Mouse (Mus musculus) stomach, postnatal 0 days (tissue): ENCODE measurements at regions not wholly inside any gene's neighbourhood (a gene's known extent, or its start where the extent isn't known, plus 50 kb on each side); places are given as distances from the start of the nearest gene placed in this dataset.

Experiments used
- ATAC-seq: fragments of 200-750 bp; cut with Nextera tagmentation; 2 replicates; pipeline ENCODE4 v1.8.0; 2017; ENCODE audit not compliant: low FRiP score, low TSS enrichment
- DNase-seq: peaks from one replicate; pipeline ENCODE4 v3.0.0-alpha.2; 2016; ENCODE audit warnings: low spot score
- H3K27ac ChIP-seq: fragments of 300-500 bp; sonication (generic); replicated peaks from 2 replicates; pipeline ENCODE4 v1.5.1; 2014; ENCODE audit warnings: mild to moderate bottlenecking, control low read depth
- H3K27me3 ChIP-seq: fragments of 300-500 bp; sonication (generic); 2 replicates; pipeline ENCODE4 v1.6.1; 2014; ENCODE audit warnings: low read length; ENCODE audit not compliant: control insufficient read depth, insufficient read depth
- H3K36me3 ChIP-seq: fragments of 300-500 bp; sonication (generic); 2 replicates; pipeline ENCODE4 v1.6.1; 2014; ENCODE audit warnings: low read length, mixed read lengths; ENCODE audit not compliant: control insufficient read depth, insufficient read depth
- H3K4me1 ChIP-seq: fragments of 300-500 bp; sonication (generic); replicated peaks from 2 replicates; pipeline ENCODE4 v1.6.1; 2014; ENCODE audit warnings: antibody characterized with exemption; ENCODE audit not compliant: control insufficient read depth, insufficient read depth
- H3K4me2 ChIP-seq: fragments of 300-500 bp; sonication (generic); replicated peaks from 2 replicates; pipeline ENCODE4 v1.6.1; 2014; ENCODE audit warnings: low read depth, mild to moderate bottlenecking, control low read depth, moderate library complexity
- H3K4me3 ChIP-seq: fragments of 300-500 bp; sonication (generic); 2 replicates; pipeline ENCODE4 v1.5.1; 2014; ENCODE audit warnings: low read depth, low read length, control low read depth
- H3K9ac ChIP-seq: fragments of 300-500 bp; sonication (generic); 2 replicates; pipeline ENCODE4 v1.6.1; 2014; ENCODE audit warnings: mild to moderate bottlenecking, low read length, control low read depth, mixed read lengths
- H3K9me3 ChIP-seq: fragments of 300-500 bp; sonication (generic); 2 replicates; pipeline ENCODE4 v1.6.1; 2016; ENCODE audit warnings: low read length; ENCODE audit not compliant: control insufficient read depth
- CTCF ChIP-seq: IDR thresholded peaks from 2 replicates; pipeline ENCODE4 v1.5.1; 2016; ENCODE audit warnings: antibody characterized with exemption, low read depth, mild to moderate bottlenecking, moderate library complexity
- EP300 ChIP-seq: optimal IDR thresholded peaks from 2 replicates; pipeline ENCODE3; 2016; ENCODE audit warnings: antibody characterized with exemption
- WGBS: fragments of 180-500 bp; shearing (Covaris S2); extraction: QIAGEN DNeasy Blood & Tissue Kit; methylation state at CpG from one replicate; pipeline ENCODE4 v1.1.7; 2014; 5-methylcytosine and 5-hydroxymethylcytosine counted together

DNA sequence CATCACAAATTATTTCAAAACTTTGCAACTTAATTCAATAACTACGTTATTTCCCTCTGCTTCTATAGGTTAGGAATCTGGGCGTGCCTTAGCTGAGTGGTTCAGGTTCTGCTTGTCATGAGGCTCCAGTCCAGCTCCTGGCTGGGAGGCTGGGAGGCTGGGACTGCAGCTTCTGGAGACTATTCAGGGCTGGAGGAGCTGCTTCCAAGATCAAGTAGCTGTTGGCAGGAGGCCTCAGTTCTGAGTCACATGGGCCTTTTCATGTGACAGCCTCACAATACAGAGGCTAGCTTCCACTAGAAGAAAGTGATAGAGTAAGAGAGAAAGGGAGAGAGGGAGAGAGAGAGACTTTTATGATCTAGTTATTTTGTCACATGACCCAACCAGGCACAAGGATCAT lies 84.3 kb upstream of the Tsc22d2 start:
- Histone ChIP-seq H3K4me1 (no peaks in the 10 kb centered on the region), H3K36me3 (no peaks in the 10 kb centered on the region), H3K9me3 (no peaks in the 10 kb centered on the region), H3K4me3 (no peak overlapping the region), H3K4me2 (no peak overlapping the region), H3K9ac (no peak overlapping the region), H3K27ac (no peak overlapping the region), H3K27me3 (no peaks in the 10 kb centered on the region)
- 46% methylated on average over 2 of the region's 2 CpGs for WGBS
- ATAC-seq, result peak; percentile 47; the same call in 1 of the 2 replicates
- no peak for DNase-seq
- TF ChIP-seq EP300, result no peak
- no peak for TF ChIP-seq CTCF

DNA sequence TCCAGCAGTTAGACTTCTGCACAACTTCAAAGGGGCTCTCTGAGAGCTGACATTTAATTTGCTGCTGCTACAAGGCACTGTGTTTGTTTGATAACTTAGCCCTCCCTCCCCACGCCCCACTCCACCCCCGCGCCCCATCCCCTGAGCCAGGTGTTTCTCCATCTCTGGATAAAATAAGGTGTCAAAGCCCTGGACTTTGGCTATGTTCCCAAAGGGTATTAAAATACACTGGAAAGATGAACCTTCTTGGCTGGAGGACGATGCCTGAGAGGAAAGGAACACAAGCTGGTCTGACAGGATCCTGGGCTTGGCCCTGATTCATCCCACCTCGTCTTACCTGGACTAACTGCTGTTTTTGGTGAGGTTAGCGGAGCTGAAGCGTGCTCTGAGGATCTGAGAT lies 80.5 kb upstream of the Tsc22d2 start:
- TF ChIP-seq CTCF (no peak), EP300 (no peak)
- H3K4me3 ChIP-seq, result no peak overlapping the region

DNA sequence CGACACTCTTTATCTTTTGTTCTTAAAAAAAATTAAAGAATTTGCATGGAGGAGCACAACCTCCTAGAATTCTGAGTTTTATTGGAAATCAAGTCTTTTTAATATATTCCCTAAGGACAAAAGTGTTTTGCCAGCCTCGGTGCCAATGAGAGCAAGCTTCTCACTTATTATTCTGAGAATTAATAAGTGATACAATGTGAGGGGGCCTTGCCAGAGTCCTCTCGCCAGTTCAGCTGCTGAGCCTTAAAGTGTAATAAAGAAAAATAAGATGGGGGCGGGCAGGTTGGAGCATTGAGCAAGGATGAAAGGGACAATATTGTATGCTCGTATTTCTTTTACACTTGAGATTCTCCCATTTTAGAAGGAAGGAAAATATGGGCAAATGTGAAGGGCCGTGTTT lies 79.2 kb upstream of the Tsc22d2 start:
- Histone ChIP-seq H3K9me3 (no peaks in the 10 kb centered on the region), H3K9ac (no peak overlapping the region), H3K27me3 (no peaks in the 10 kb centered on the region), H3K36me3 (no peaks in the 10 kb centered on the region), H3K4me3 (no peak overlapping the region), H3K27ac (no peak overlapping the region), H3K4me1 (no peaks in the 10 kb centered on the region), H3K4me2 (no peak overlapping the region)
- ATAC-seq, result no peak
- 78% methylated on average over 6 of the region's 6 CpGs for WGBS
- TF ChIP-seq CTCF (no peak), EP300 (no peak)
- DNase-seq, result no peak

More for the DNA sequence above, 80.5 kb upstream of the Tsc22d2 start:
- no peak for DNase-seq
- WGBS, result 25% methylated on average over 7 of the region's 7 CpGs
- H3K27ac ChIP-seq, result 0 out of 2 replicates have a peak overlapping the region, but pooled peaks have one; percentile 4
- no peaks in the 10 kb centered on the region for H3K36me3 ChIP-seq
- no peak overlapping the region for H3K9ac ChIP-seq
- ATAC-seq, result no peak
- no peaks in the 10 kb centered on the region for H3K9me3 ChIP-seq
- no peaks in the 10 kb centered on the region for H3K4me1 ChIP-seq
- no peaks in the 10 kb centered on the region for H3K27me3 ChIP-seq
- peak overlapping the region; percentile 35 for H3K4me2 ChIP-seq

DNA sequence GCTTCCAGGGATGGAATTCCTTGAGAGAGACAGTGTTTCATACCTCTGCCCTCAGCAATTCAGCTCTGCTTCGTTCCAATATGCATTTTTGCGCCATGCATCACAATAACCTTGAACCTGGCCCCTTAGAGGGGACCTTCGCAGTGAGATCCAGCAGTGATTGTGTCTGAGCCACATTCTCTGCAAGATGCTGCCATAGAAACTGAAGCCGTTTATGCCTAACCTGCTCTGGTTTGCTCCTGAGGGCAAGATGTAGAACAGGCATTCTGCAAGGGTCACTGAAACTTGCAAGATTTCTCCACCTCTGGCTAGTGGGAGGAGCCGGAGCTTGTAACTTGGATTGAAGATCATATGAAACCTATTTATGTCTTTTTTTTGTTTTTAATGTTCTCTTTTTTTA lies 78.4 kb upstream of the Tsc22d2 start:
- 56% methylated on average over 5 of the region's 5 CpGs for WGBS
- Histone ChIP-seq H3K4me3 (no peak overlapping the region), H3K4me2 (no peak overlapping the region), H3K27me3 (no peaks in the 10 kb centered on the region), H3K27ac (no peak overlapping the region), H3K9ac (no peak overlapping the region), H3K4me1 (no peaks in the 10 kb centered on the region), H3K36me3 (no peaks in the 10 kb centered on the region), H3K9me3 (no peaks in the 10 kb centered on the region)
- ATAC-seq (no peak), DNase-seq (no peak)
- no peak for TF ChIP-seq EP300
- TF ChIP-seq CTCF, result no peak

DNA sequence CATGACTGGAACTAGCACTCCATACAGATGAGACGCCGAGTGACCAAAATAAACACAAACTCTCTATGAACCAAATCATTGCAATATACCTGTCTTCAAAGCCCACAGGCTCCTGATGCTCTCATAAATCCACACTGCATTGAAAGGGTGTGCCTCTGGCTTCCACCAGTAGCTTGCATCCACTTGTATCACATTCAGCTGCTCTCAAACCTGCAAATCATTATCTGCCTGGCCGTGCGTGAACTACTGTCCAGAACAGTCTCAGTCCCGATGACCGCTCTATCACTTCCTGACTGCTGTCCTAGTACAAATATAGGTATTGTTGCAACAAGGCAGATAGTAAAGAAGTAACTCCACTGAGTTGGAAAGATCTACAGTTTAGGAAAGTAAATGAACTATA lies 77.9 kb upstream of the Tsc22d2 start:
- Histone ChIP-seq H3K36me3 (no peaks in the 10 kb centered on the region), H3K9me3 (no peaks in the 10 kb centered on the region), H3K4me2 (no peak overlapping the region), H3K9ac (no peak overlapping the region), H3K27ac (no peak overlapping the region), H3K4me1 (no peaks in the 10 kb centered on the region), H3K4me3 (no peak overlapping the region), H3K27me3 (no peaks in the 10 kb centered on the region)
- no peak for TF ChIP-seq EP300
- TF ChIP-seq CTCF, result no peak
- 83% methylated on average over 6 of the region's 6 CpGs for whole genome bisulfite sequencing
- DNase-seq, result no peak
- ATAC-seq, result no peak

DNA sequence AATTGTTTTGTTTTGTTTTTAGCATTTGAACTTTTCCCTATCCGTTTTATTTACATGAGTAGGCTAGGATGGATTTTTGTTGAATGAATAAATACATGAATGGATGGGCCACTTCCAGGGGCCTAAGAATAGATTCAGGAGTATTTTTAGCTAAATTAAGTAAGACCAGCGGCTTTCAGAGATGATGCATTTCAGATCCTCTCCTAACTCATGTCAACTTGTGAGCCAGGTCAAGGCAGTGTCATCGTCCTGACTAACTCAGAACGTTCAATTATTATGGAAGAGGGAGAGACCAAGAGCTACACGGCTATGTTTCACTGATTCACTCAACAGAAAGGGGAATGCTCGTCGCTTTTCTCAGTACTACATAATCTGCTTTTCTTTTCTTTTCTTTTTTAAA lies 75.5 kb upstream of the Tsc22d2 start:
- TF ChIP-seq EP300, result no peak
- no peak for TF ChIP-seq CTCF
- ATAC-seq (no peak), DNase-seq (no peak)
- H3K4me3 ChIP-seq, result no peak overlapping the region
- H3K27ac ChIP-seq, result no peak overlapping the region
- WGBS, result 75% methylated on average over 7 of the region's 7 CpGs
- no peak overlapping the region for H3K9ac ChIP-seq
- H3K4me2 ChIP-seq, result no peak overlapping the region
- no peaks in the 10 kb centered on the region for H3K9me3 ChIP-seq
- H3K36me3 ChIP-seq, result no peaks in the 10 kb centered on the region
- no peaks in the 10 kb centered on the region for H3K4me1 ChIP-seq
- no peaks in the 10 kb centered on the region for H3K27me3 ChIP-seq
